Mouse (Mus musculus) liver, adult 2 months (tissue): ENCODE results near the gene Polr3b. TPM values are rescaled to one million over a fixed set of nuclear protein-coding genes. Genes with fewer than 3 reads are reported as not detected.

Experiments
- DNase-seq: peaks from one replicate; pipeline ENCODE4 v3.0.0-alpha.2; 2011; ENCODE audit warnings: low read depth, low spot score; ENCODE audit errors: extremely low read depth
- H3K27ac ChIP-seq: fragments of 200-500 bp; replicated peaks from 2 replicates; pipeline ENCODE4 v1.5.1; 2012; ENCODE audit warnings: low read depth, mild to moderate bottlenecking, control low read depth, inconsistent platforms, low read length; ENCODE audit not compliant: insufficient read depth
- H3K27me3 ChIP-seq: fragments of 200-500 bp; 2 replicates; pipeline ENCODE4 v1.6.1; 2012; ENCODE audit warnings: mild to moderate bottlenecking, moderate library complexity, low read length, inconsistent platforms; ENCODE audit not compliant: control insufficient read depth, insufficient read depth
- H3K36me3 ChIP-seq: fragments of 200-500 bp; 2 replicates; pipeline ENCODE4 v1.6.1; 2012; ENCODE audit warnings: low read length, inconsistent platforms; ENCODE audit not compliant: control insufficient read depth, insufficient read depth
- H3K4me1 ChIP-seq: fragments of 200-500 bp; 2 replicates; pipeline ENCODE4 v1.6.1; 2011; ENCODE audit warnings: low read length; ENCODE audit not compliant: control insufficient read depth, insufficient read depth
- H3K4me3 ChIP-seq: fragments of 200-500 bp; 2 replicates; pipeline ENCODE4 v1.5.1; 2011; ENCODE audit warnings: low read depth, mild to moderate bottlenecking, control low read depth, low read length, moderate library complexity; ENCODE audit not compliant: insufficient read depth
- H3K79me2 ChIP-seq: fragments of 200-500 bp; 2 replicates; pipeline ENCODE4 v1.6.1; 2012; ENCODE audit warnings: inconsistent platforms, mild to moderate bottlenecking, low read length, moderate library complexity; ENCODE audit not compliant: control insufficient read depth, insufficient read depth
- H3K9ac ChIP-seq: fragments of 200-500 bp; 2 replicates; pipeline ENCODE4 v1.6.1; 2012; ENCODE audit warnings: low read depth, mild to moderate bottlenecking, control low read depth, inconsistent platforms, low read length
- CTCF ChIP-seq: fragments of 200-500 bp; IDR thresholded peaks from 2 replicates; pipeline ENCODE4 v1.5.1; 2011; ENCODE audit warnings: low read depth, low read length, control low read depth
- POLR2A ChIP-seq: fragments of 200-500 bp; IDR thresholded peaks from 2 replicates; pipeline ENCODE4 v1.6.1; 2011; ENCODE audit warnings: low read length, control low read depth; ENCODE audit not compliant: insufficient read depth; ENCODE audit errors: extremely low read depth
- WGBS: fragments of 180-500 bp; shearing (Covaris S2); methylation state at CpG from one replicate; pipeline ENCODE4 v1.1.7; 2018; 5-methylcytosine and 5-hydroxymethylcytosine counted together
- polyA plus RNA-seq: library from polyadenylated mRNA; depleted of rRNA; stranded (reverse); fragments of >200 nt; gene quantifications from 2 replicates; pipeline ENCODE4 v1.2.3, GENCODE M21; 2012
- total RNA-seq: library from RNA; depleted of rRNA; stranded (reverse); fragments of >200 nt; gene quantifications from 2 replicates; pipeline ENCODE4 v1.2.3, GENCODE M21; 2014

Polr3b gene
- total and polyA plus RNA-seq, 2 experiments, result 2.7 to 10.7 TPM

GRCm38 (mm10) chr10:84704594-84704993, 82.5 kb downstream of the Polr3b start:
- peaks cover under 1% of the 10 kb centered on the region; the same call in 1 of the 2 replicates for H3K36me3 ChIP-seq
- H3K4me3 ChIP-seq, result no peak overlapping the region
- 84% methylated on average over 1 of the region's 1 CpGs for WGBS
- peaks cover 14% of the 10 kb centered on the region for H3K4me1 ChIP-seq
- DNase-seq, result no peak
- H3K79me2 ChIP-seq, result no peaks in the 10 kb centered on the region
- TF ChIP-seq POLR2A (no peak), CTCF (no peak)
- no peak overlapping the region for H3K27ac ChIP-seq
- no peaks in the 10 kb centered on the region for H3K27me3 ChIP-seq
- H3K9ac ChIP-seq, result no peak overlapping the region

DNA sequence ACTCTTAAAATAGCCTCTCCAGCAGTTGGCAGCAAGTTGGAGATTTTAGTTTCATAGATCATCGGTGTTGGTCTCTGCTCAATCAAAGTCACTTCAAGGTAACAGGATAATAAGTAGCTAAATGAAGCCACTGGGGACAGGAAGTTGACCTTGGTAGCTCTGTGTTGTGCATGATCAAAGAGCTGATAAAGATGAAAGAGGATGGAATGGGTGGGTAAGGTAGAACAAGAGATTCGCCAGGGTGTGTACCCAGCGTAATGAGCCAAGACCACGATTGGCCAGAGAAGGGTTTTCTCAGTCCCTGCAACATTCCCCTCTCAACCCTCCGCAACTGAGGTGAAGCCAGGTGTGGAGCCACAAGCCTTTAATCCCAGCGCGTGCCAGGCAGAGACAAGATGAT, 83.1 kb downstream of the Polr3b start:
- no peaks in the 10 kb centered on the region for H3K27me3 ChIP-seq
- no peaks in the 10 kb centered on the region for H3K79me2 ChIP-seq
- WGBS, result 67% methylated on average over 7 of the region's 7 CpGs
- no peaks in the 10 kb centered on the region for H3K36me3 ChIP-seq
- H3K4me1 ChIP-seq, result peaks cover 14% of the 10 kb centered on the region
- H3K27ac ChIP-seq, result no peak overlapping the region
- no peak overlapping the region for H3K9ac ChIP-seq
- no peak for TF ChIP-seq CTCF
- TF ChIP-seq POLR2A, result no peak
- no peak overlapping the region for H3K4me3 ChIP-seq
- DNase-seq, result peak; percentile 13

GRCm38 (mm10) chr10:84706543-84706942, 84.5 kb downstream of the Polr3b start:
- H3K36me3 ChIP-seq, result no peaks in the 10 kb centered on the region
- peaks cover 10% of the 10 kb centered on the region for H3K4me1 ChIP-seq
- H3K79me2 ChIP-seq, result no peaks in the 10 kb centered on the region
- no peaks in the 10 kb centered on the region for H3K27me3 ChIP-seq
- TF ChIP-seq POLR2A (no peak), CTCF (no peak)
- DNase-seq, result peak; percentile 34
- H3K9ac ChIP-seq, result no peak overlapping the region
- H3K4me3 ChIP-seq, result no peak overlapping the region
- no peak overlapping the region for H3K27ac ChIP-seq
- 31% methylated on average over 8 of the region's 8 CpGs for WGBS

GRCm38 (mm10) chr10:84707226-84707625, 85.1 kb downstream of the Polr3b start:
- Histone ChIP-seq H3K36me3 (no peaks in the 10 kb centered on the region), H3K9ac (no peak overlapping the region), H3K79me2 (no peaks in the 10 kb centered on the region), H3K4me3 (no peak overlapping the region), H3K4me1 (peaks cover 10% of the 10 kb centered on the region), H3K27me3 (no peaks in the 10 kb centered on the region), H3K27ac (peak overlapping the region; percentile 77)
- 34% methylated on average over 6 of the region's 6 CpGs for WGBS
- TF ChIP-seq POLR2A (no peak), CTCF (no peak)
- peak; percentile 77 for DNase-seq

GRCm38 (mm10) chr10:84707752-84708530, 85.8 kb downstream of the Polr3b start:
- Histone ChIP-seq H3K9ac (no peak overlapping the region), H3K36me3 (no peaks in the 10 kb centered on the region), H3K4me1 (peaks cover 10% of the 10 kb centered on the region), H3K27me3 (no peaks in the 10 kb centered on the region), H3K79me2 (no peaks in the 10 kb centered on the region), H3K27ac (no peak overlapping the region), H3K4me3 (no peak overlapping the region)
- DNase-seq, result no peak
- TF ChIP-seq POLR2A (no peak), CTCF (no peak)
- 79% methylated on average over 14 of the region's 14 CpGs for WGBS

DNA sequence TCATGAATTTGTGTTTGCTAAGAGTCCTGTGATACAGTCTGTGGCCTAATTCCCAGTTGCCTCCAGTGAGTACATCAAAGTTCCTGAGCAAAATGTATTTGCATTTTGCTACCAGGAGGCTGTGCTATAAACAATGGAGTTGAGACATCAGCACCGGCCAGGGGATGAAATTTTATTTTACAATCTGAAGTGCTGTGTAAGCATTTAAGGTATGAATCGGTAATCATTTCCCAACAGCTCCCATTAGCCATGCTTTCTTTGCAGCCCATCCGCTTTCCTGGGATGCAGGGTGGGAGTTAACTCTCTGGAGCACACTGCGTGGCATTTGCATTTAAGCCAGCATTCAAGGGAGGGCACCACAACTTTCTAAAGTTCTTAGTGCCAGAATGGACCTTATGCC, 88.1 kb downstream of the Polr3b start:
- WGBS, result 40% methylated on average over 4 of the region's 4 CpGs
- Histone ChIP-seq H3K4me1 (peaks cover 10% of the 10 kb centered on the region), H3K79me2 (no peaks in the 10 kb centered on the region), H3K36me3 (peaks cover 4% of the 10 kb centered on the region; the same call in 1 of the 2 replicates), H3K27ac (no peak overlapping the region), H3K27me3 (no peaks in the 10 kb centered on the region), H3K4me3 (no peak overlapping the region), H3K9ac (no peak overlapping the region)
- no peak for DNase-seq
- TF ChIP-seq POLR2A (no peak), CTCF (no peak)
